Mouse (Mus musculus) CH12.LX (cell line): Measurements from ENCODE around the gene Il1rl2. TPM values are rescaled to one million over a fixed set of nuclear protein-coding genes. Genes with fewer than 3 reads are reported as not detected.

Source experiments
- DNase-seq: peaks from one replicate; pipeline ENCODE4 v3.0.0-alpha.2; 2013; ENCODE audit errors: extremely low read depth
- H3K27ac ChIP-seq: 2 replicates; pipeline ENCODE4 v1.5.1; 2012; ENCODE audit warnings: low read depth, mild to moderate bottlenecking, control low read depth, moderate library complexity; ENCODE audit not compliant: insufficient read depth
- H3K27me3 ChIP-seq: replicated peaks from 2 replicates; pipeline ENCODE3; 2012; ENCODE audit warnings: inconsistent platforms
- H3K36me3 ChIP-seq, 2 experiments: replicated peaks in 1 of 2; 2 replicates each; pipeline versions ENCODE3 to v1.6.1; 2012; ENCODE audit warnings: inconsistent platforms in 1 of 2, low read length in 1 of 2, mild to moderate bottlenecking in 1 of 2, mixed read lengths in 1 of 2, moderate library complexity in 1 of 2; ENCODE audit not compliant: control insufficient read depth in 1 of 2, insufficient read depth in 1 of 2
- H3K4me1 ChIP-seq, 2 experiments: 2 replicates each; pipeline ENCODE4 v1.6.1; 2012; ENCODE audit warnings: inconsistent platforms in 1 of 2, moderate library complexity in 1 of 2; ENCODE audit not compliant: insufficient read depth in 2 of 2, control insufficient read depth in 1 of 2
- H3K4me2 ChIP-seq: 2 replicates; pipeline ENCODE4 v1.6.1; 2012; ENCODE audit warnings: low read depth, mild to moderate bottlenecking, control low read depth; ENCODE audit not compliant: poor library complexity, insufficient read depth, severe bottlenecking
- H3K4me3 ChIP-seq, 3 experiments: fragments of 150-350 bp in 1 of 3; sonication (generic) in 1 of 3; replicated peaks in 1 of 3; 2 replicates each; pipeline versions ENCODE3 to v1.5.1; 2011 to 2012; ENCODE audit warnings: low read depth in 2 of 3, low read length in 2 of 3, mild to moderate bottlenecking in 2 of 3, moderate library complexity in 2 of 3, control low read depth in 1 of 3, improper control_type of control experiment in 1 of 3, inconsistent platforms in 1 of 3, mixed read lengths in 1 of 3; ENCODE audit not compliant: poor library complexity in 1 of 3
- H3K79me2 ChIP-seq: replicated peaks from 2 replicates; pipeline ENCODE4 v1.6.1; 2012; ENCODE audit warnings: mild to moderate bottlenecking, moderate library complexity; ENCODE audit not compliant: control insufficient read depth, poor library complexity, insufficient read depth, severe bottlenecking; ENCODE audit errors: extremely low read depth
- H3K9ac ChIP-seq: 2 replicates; pipeline ENCODE4 v1.6.1; 2012; ENCODE audit warnings: low read depth, mild to moderate bottlenecking, control low read depth, moderate library complexity; ENCODE audit not compliant: insufficient read depth
- H3K9me3 ChIP-seq: replicated peaks from 2 replicates; pipeline ENCODE3; 2012; ENCODE audit warnings: low read length, inconsistent platforms, mixed read lengths
- BHLHE40 ChIP-seq: IDR thresholded peaks from 2 replicates; pipeline ENCODE4 v1.6.1; 2011; ENCODE audit warnings: mild to moderate bottlenecking, low read depth, low read length, improper control_type of control experiment
- CHD2 ChIP-seq: IDR thresholded peaks from 2 replicates; pipeline ENCODE4 v1.6.1; 2011; ENCODE audit warnings: low read length, improper control_type of control experiment
- CTCF ChIP-seq, 2 experiments: IDR thresholded peaks in 1 of 2; conservative IDR thresholded peaks in 1 of 2; 2 replicates each; pipeline ENCODE4 v1.5.1; 2011 to 2012; ENCODE audit warnings: low read depth in 2 of 2, low read length in 2 of 2, improper control_type of control experiment in 1 of 2, inconsistent platforms in 1 of 2, mild to moderate bottlenecking in 1 of 2, moderate library complexity in 1 of 2
- E2F4 ChIP-seq: IDR thresholded peaks from 2 replicates; pipeline ENCODE4 v1.6.1; 2011; ENCODE audit warnings: low read depth, low read length, improper control_type of control experiment; ENCODE audit not compliant: insufficient replicate concordance
- EP300 ChIP-seq: IDR thresholded peaks from 2 replicates; pipeline ENCODE4 v1.6.1; 2011; ENCODE audit warnings: low read length, improper control_type of control experiment
- ETS1 ChIP-seq: conservative IDR thresholded peaks from 2 replicates; pipeline ENCODE4 v1.6.1; 2012; ENCODE audit warnings: low read depth, mild to moderate bottlenecking, inconsistent platforms, low read length, improper control_type of control experiment, moderate library complexity
- GABPA ChIP-seq: IDR thresholded peaks from 2 replicates; pipeline ENCODE4 v1.6.1; 2012; ENCODE audit warnings: low read depth, low read length, improper control_type of control experiment, inconsistent platforms; ENCODE audit not compliant: insufficient replicate concordance
- HCFC1 ChIP-seq: IDR thresholded peaks from 2 replicates; pipeline ENCODE4 v1.6.1; 2012; ENCODE audit warnings: low read depth, mild to moderate bottlenecking, inconsistent platforms, low read length, improper control_type of control experiment
- JUND ChIP-seq: conservative IDR thresholded peaks from 2 replicates; pipeline ENCODE4 v1.6.1; 2011; ENCODE audit warnings: low read depth, low read length, improper control_type of control experiment
- KAT2A ChIP-seq: IDR thresholded peaks from 2 replicates; pipeline ENCODE4 v1.6.1; 2012; ENCODE audit warnings: low read length, improper control_type of control experiment, inconsistent platforms; ENCODE audit not compliant: insufficient replicate concordance
- MAX ChIP-seq: IDR thresholded peaks from 2 replicates; pipeline ENCODE4 v1.6.1; 2011; ENCODE audit warnings: low read length, improper control_type of control experiment
- MAZ ChIP-seq: IDR thresholded peaks from 2 replicates; pipeline ENCODE4 v1.6.1; 2012; ENCODE audit warnings: low read depth, mild to moderate bottlenecking, inconsistent platforms, low read length, improper control_type of control experiment, moderate library complexity
- MXI1 ChIP-seq: IDR thresholded peaks from 2 replicates; pipeline ENCODE4 v1.6.1; 2011; ENCODE audit warnings: mild to moderate bottlenecking, low read depth, low read length, improper control_type of control experiment
- MYC ChIP-seq: IDR thresholded peaks from 2 replicates; pipeline ENCODE4 v1.6.1; 2011; ENCODE audit warnings: low read depth, mild to moderate bottlenecking, improper control_type of control experiment, low read length
- NRF1 ChIP-seq: IDR thresholded peaks from 2 replicates; pipeline ENCODE4 v1.6.1; 2014; ENCODE audit warnings: low read depth, mild to moderate bottlenecking, inconsistent platforms, low read length, improper control_type of control experiment, moderate library complexity
- POLR2AphosphoS2 ChIP-seq: IDR thresholded peaks from 2 replicates; pipeline ENCODE4 v1.6.1; 2011; ENCODE audit warnings: low read depth, low read length, improper control_type of control experiment
- RCOR1 ChIP-seq: conservative IDR thresholded peaks from 2 replicates; pipeline ENCODE4 v1.6.1; 2012; ENCODE audit warnings: low read depth, mild to moderate bottlenecking, inconsistent platforms, low read length, improper control_type of control experiment
- SIN3A ChIP-seq: IDR thresholded peaks from 2 replicates; pipeline ENCODE4 v1.6.1; 2012; ENCODE audit warnings: low read length, improper control_type of control experiment, inconsistent platforms
- TBP ChIP-seq: conservative IDR thresholded peaks from 2 replicates; pipeline ENCODE4 v1.6.1; 2011; ENCODE audit warnings: low read depth, low read length, improper control_type of control experiment
- TCF12 ChIP-seq: IDR thresholded peaks from 2 replicates; pipeline ENCODE4 v1.6.1; 2014; ENCODE audit warnings: low read depth, mild to moderate bottlenecking, inconsistent platforms, low read length, improper control_type of control experiment
- UBTF ChIP-seq: IDR thresholded peaks from 2 replicates; pipeline ENCODE4 v1.6.1; 2012; ENCODE audit warnings: low read depth, mild to moderate bottlenecking, inconsistent platforms, low read length, improper control_type of control experiment, moderate library complexity
- USF1 ChIP-seq: IDR thresholded peaks from 2 replicates; pipeline ENCODE4 v1.6.1; 2014; ENCODE audit warnings: low read depth, mild to moderate bottlenecking, inconsistent platforms, low read length, improper control_type of control experiment
- USF2 ChIP-seq: conservative IDR thresholded peaks from 2 replicates; pipeline ENCODE4 v1.6.1; 2011; ENCODE audit warnings: low read depth, low read length, improper control_type of control experiment
- ZC3H11A ChIP-seq: IDR thresholded peaks from 2 replicates; pipeline ENCODE4 v1.6.1; 2012; ENCODE audit warnings: low read depth, mild to moderate bottlenecking, inconsistent platforms, low read length, improper control_type of control experiment
- ZKSCAN1 ChIP-seq: IDR thresholded peaks from 2 replicates; pipeline ENCODE4 v1.6.1; 2012; ENCODE audit warnings: low read depth, inconsistent platforms, low read length, improper control_type of control experiment, borderline replicate concordance
- dilution Hi-C: fragments of 300-500 bp; cut with MboI; formaldehyde crosslinking; loops from 2 replicates; pipeline ENCODE4 v1.14.3; 2020; ENCODE audit warnings: low sequenced_read_pairs; ENCODE audit not compliant: extremely low pct_unique_long_range_greater_than_20kb, extremely low pct_ligation_motif_present
- in situ Hi-C: fragments of 300-500 bp; cut with MboI; formaldehyde crosslinking; loops from 3 replicates; pipeline ENCODE4 v1.14.3; 2019; ENCODE audit warnings: low sequenced_read_pairs, low pct_ligation_motif_present, low pct_unique_long_range_greater_than_20kb, mixed read lengths
- polyA plus RNA-seq: library from polyadenylated mRNA; unstranded; fragments of >175 nt; gene quantifications from 2 replicates; pipeline ENCODE4 v1.2.1, GENCODE M21; 2012; ENCODE audit warnings: low read depth; ENCODE audit not compliant: insufficient read length
- total RNA-seq, 2 experiments: library from RNA; depleted of rRNA; stranded (reverse); fragments of 300-350 nt in 1 of 2; fragments of >200 nt in 1 of 2; gene quantifications; 2 replicates each; pipeline ENCODE4 v1.2.3; 2012 to 2014

The Il1rl2 gene
- total and polyA plus RNA-seq, 3 experiments, result not detected

GRCm38 (mm10) chr1:40380990-40381389 lies 56.6 kb downstream of the Il1rl2 start:
- dilution Hi-C loops (no loop called here), in situ Hi-C loops (loop anchor here (5.0 to 25.0 kb wide), 3 partner anchors 156 to 694 kb away; no protein-coding TSS in a partner anchor)
- H3K27me3 ChIP-seq, result no peaks in the 10 kb centered on the region
- H3K9me3 ChIP-seq, result no peaks in the 10 kb centered on the region
- TF ChIP-seq MYC (no peak), MAZ (no peak), SIN3A (no peak), TBP (no peak), USF1 (no peak), EP300 (no peak), POLR2AphosphoS2 (no peak), CHD2 (no peak), KAT2A (no peak), GABPA (no peak)
- H3K27ac ChIP-seq, result no peak overlapping the region
- no peak overlapping the region for H3K9ac ChIP-seq
- no peak overlapping the region for H3K4me2 ChIP-seq
- H3K36me3 ChIP-seq, result no peaks in the 10 kb centered on the region
- DNase-seq, result no peak
- H3K4me3 ChIP-seq, result no peak overlapping the region
- no peaks in the 10 kb centered on the region for H3K79me2 ChIP-seq
- H3K4me1 ChIP-seq, result 0 out of 4 replicates have a peak, but pooled peaks cover 0 to 3% of the 10 kb centered on the region in 2 experiments

- dilution Hi-C loops, result no loop called here
- Histone ChIP-seq H3K27ac (no peak overlapping the region), H3K36me3 (no peaks in the 10 kb centered on the region), H3K79me2 (no peaks in the 10 kb centered on the region), H3K4me2 (no peak overlapping the region), H3K27me3 (no peaks in the 10 kb centered on the region), H3K9me3 (no peaks in the 10 kb centered on the region), H3K4me1 (0 out of 4 replicates have a peak, but pooled peaks cover 0 to 3% of the 10 kb centered on the region in 2 experiments), H3K9ac (no peak overlapping the region), H3K4me3 (no peak overlapping the region)
- DNase-seq, result no peak
- in situ Hi-C loops, result loop anchor here (5.0 to 25.0 kb wide), 3 partner anchors 154 to 696 kb away; no protein-coding TSS in a partner anchor
- TF ChIP-seq SIN3A, result no peak
- TF ChIP-seq USF2, result no peak
- TF ChIP-seq ETS1, result no peak
- TF ChIP-seq ZC3H11A, result no peak
- no peak for TF ChIP-seq CTCF (conservative IDR thresholded peaks at IDR 0.05 in 1 of 2, IDR thresholded peaks at IDR 0.05 in 1 of 2; ENCODE audit: low read depth in 2 of 2, low read length in 2 of 2)
- no peak for TF ChIP-seq CHD2
- no peak for TF ChIP-seq JUND
- no peak for TF ChIP-seq MAX
- no peak for TF ChIP-seq ZKSCAN1
- TF ChIP-seq BHLHE40, result no peak
- no peak for TF ChIP-seq RCOR1
- no peak for TF ChIP-seq UBTF
- TF ChIP-seq HCFC1, result no peak
- no peak for TF ChIP-seq TCF12
- no peak for TF ChIP-seq MXI1
- no peak for TF ChIP-seq EP300
- TF ChIP-seq E2F4, result no peak
- TF ChIP-seq NRF1, result no peak
- TF ChIP-seq TBP, result no peak
Measured at GRCm38 (mm10) chr1:40382841-40383240, 58.4 kb downstream of the Il1rl2 start.
